Mouse (Mus musculus) skeletal muscle tissue, postnatal 0 days (tissue): ENCODE measurements around the gene Nek11. TPM values are rescaled to one million over a fixed set of nuclear protein-coding genes. Genes with fewer than 3 reads are reported as not detected.

ENCODE experiments used
- polyA plus RNA-seq: library from polyadenylated mRNA; unstranded; fragments of >200 nt; fragmentation: Nextera tagmentation; extraction: Ambion mirVana; gene quantifications from 2 replicates; pipeline ENCODE4 v1.2.1, GENCODE M21; 2015

Gene Nek11
- polyA plus RNA-seq = 0.10 and 0.12 TPM in 2 replicates

GRCm38 (mm10) chr9:105395218-105395627, at the start of gene Nek11, which contains the start of gene Aste1:
TSS of gene Nek11 (minus strand) at chr9:105395524.
TSS of gene Aste1 (plus strand) at chr9:105395392.

GRCm38 (mm10) chr9:105144992-105145391, 250.3 kb downstream of the Nek11 start, which contains the start of gene 1700080E11Rik:
TSS of gene 1700080E11Rik (minus strand) at chr9:105145092.

DNA sequence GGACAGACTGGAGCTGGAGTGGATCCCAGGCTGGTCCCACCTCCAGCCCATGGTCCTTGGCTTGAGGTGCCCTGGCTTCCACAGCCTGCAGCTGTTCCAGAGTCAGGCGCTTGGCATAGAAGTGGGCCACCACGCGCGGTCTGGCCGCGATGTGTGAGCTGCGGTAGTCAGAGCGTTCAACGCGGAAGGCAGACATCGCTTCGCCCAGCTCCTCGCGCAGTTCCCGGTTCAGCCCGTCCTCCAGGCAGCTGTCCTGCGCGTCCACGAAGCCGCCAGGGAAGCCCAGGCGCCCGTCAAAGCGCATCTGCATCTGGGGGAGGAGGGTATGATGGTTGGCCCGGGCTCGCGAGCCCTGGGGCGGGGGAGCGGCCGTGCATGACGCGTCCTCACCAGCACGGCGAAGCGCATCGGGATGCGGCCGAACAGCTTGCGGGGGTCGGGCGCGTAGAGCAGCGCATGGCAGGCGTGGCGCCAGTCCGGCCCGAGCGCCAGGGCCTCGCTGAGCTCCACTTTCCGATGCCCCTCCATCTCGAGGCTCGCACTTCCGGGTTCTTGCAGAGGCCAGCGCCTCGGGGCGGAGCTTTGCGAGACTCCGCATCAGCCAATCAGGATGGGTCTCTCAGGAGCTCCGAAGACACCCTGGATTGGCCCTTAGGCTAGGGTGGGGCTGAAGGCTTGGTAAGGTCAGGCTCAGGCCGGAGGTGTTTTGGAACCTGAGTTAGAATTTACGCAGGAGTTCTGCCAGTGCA, 263.9 kb downstream of the Nek11 start, which contains the start of gene Nudt16:
TSS of gene Nudt16 (minus strand) at position 572 of the 749 bp plus-strand sequence.

Other genes starting within 250 kb of the Nek11 start
- 6.3 and 6.4 TPM in 2 replicates for gene Aste1, start 132 bp downstream of the Nek11 start, polyA plus RNA-seq
- gene Atp2c1, start 131.8 kb upstream of the Nek11 start, polyA plus RNA-seq = 38.1 and 41.2 TPM in 2 replicates
- 7.8 and 8.8 TPM in 2 replicates for gene Pik3r4, start 247.5 kb upstream of the Nek11 start, polyA plus RNA-seq